Comparison of ENCODE assay signal across 27 mouse cellular contexts in the genomic region with DNA sequence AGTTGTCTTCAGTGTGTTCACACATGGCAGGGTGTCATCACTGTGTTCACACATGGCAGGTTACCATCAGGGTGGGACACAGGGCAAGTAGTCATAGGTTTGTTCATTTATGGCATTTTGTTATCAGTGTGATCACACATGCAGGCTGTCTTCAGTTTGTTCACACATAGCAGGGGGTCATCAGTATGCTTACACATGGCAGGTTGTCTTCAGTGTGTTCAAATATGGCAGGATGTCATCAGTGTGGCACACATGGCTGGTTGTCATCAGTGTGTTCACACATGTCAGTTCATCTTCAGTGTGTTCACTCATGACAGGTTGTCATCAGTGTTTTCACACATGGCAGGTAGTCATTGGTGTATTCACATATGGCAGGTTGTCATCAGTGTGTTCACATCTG.
DNase-seq lines count a peak whose midpoint lies in the region; ATAC-seq and TF ChIP-seq lines count a peak whose summit lies in the region.
"Had no signal": no experiment of that assay in that cellular context is flagged by ENCODE, and none has a peak within 500 bp of the region (broad histone marks: within the 10 kb centered on the region; RNA-seq: fewer than 3 reads in every experiment).

No protein-coding gene starts in this region.

- no peaks in the 10 kb centered on the region for H3K9me3 ChIP-seq in forebrain, embryonic 15.5 days
- no peaks in the 10 kb centered on the region for H3K9me3 ChIP-seq in forebrain, embryonic 13.5 days (replicated peaks)
- H3K9me3 ChIP-seq: G1E; heart, embryonic 12.5 days; heart, embryonic 15.5 days; hindbrain, embryonic 10.5 days had no signal

- TF ChIP-seq CTCF in embryonic fibroblast, embryonic 13.5 days (IDR thresholded peaks at IDR 0.05; ENCODE audit: borderline replicate concordance, insufficient read depth, low read length), result no peak

- no peak overlapping the region for H3K9ac ChIP-seq in forebrain, embryonic 15.5 days (replicated peaks)
- H3K9ac ChIP-seq in forebrain, embryonic 13.5 days, result no peak overlapping the region
- H3K9ac ChIP-seq: heart, embryonic 12.5 days; heart, embryonic 15.5 days; hindbrain, embryonic 14.5 days had no signal

- H3K36me3 ChIP-seq in forebrain, embryonic 15.5 days, result no peaks in the 10 kb centered on the region
- no peaks in the 10 kb centered on the region for H3K36me3 ChIP-seq in forebrain, embryonic 13.5 days (ENCODE audit: poor library complexity, severe bottlenecking)
- H3K36me3 ChIP-seq: G1E; heart, embryonic 12.5 days; heart, embryonic 15.5 days; hindbrain, embryonic 10.5 days had no signal

- no peak overlapping the region for H3K27ac ChIP-seq in forebrain, embryonic 15.5 days (replicated peaks)
- H3K27ac ChIP-seq in forebrain, embryonic 13.5 days, result no peak overlapping the region
- no peak overlapping the region for H3K27ac ChIP-seq in embryonic fibroblast, embryonic 13.5 days (ENCODE audit: insufficient read depth, low read length)
- H3K27ac ChIP-seq: heart, embryonic 15.5 days; hindbrain, embryonic 10.5 days; hindbrain, embryonic 14.5 days; hindbrain, postnatal 0 days had no signal

- ATAC-seq in forebrain, embryonic 15.5 days (replicated peaks), result 0 out of 2 replicates have a peak, but pooled peaks have one; percentile 43
- no peak; the same call in 1 of the 2 replicates for ATAC-seq in forebrain, embryonic 13.5 days
- ATAC-seq: hindbrain, postnatal 0 days; inflammation-experienced regulatory T-cells, adult 6 months; intestine, embryonic 16.5 days had no signal

- peak; percentile 58 for DNase-seq in heart, adult 11 months
- no peak for DNase-seq in heart, adult 18-20 months
- peak; percentile 13 for DNase-seq in MN1 (ENCODE audit: low spot score)
- DNase-seq in cerebellum, adult 18-20 months, result no peak
- DNase-seq: adrenal gland, adult 2 months; adrenal gland, postnatal 14 days; B cell, adult 2 months; cerebellum, adult 11-12 months; cerebellum, adult 9-10 months; cerebellum, postnatal 14 days; gastrocnemius, postnatal 10 days; gastrocnemius, postnatal 36 days; heart, postnatal 10 days; heart, postnatal 36 days; kidney, adult 18-20 months had no signal

- no peaks in the 10 kb centered on the region for H3K4me1 ChIP-seq in forebrain, embryonic 15.5 days
- no peaks in the 10 kb centered on the region for H3K4me1 ChIP-seq in forebrain, embryonic 13.5 days
- no peaks in the 10 kb centered on the region for H3K4me1 ChIP-seq in embryonic fibroblast, embryonic 13.5 days (ENCODE audit: control insufficient read depth, insufficient read depth, low read length)
- H3K4me1 ChIP-seq: heart, embryonic 12.5 days; heart, embryonic 15.5 days; hindbrain, embryonic 10.5 days had no signal

- no peaks in the 10 kb centered on the region for H3K27me3 ChIP-seq in forebrain, embryonic 15.5 days
- H3K27me3 ChIP-seq in forebrain, embryonic 13.5 days, result no peaks in the 10 kb centered on the region
- H3K27me3 ChIP-seq: CH12.LX; heart, embryonic 12.5 days; heart, embryonic 15.5 days had no signal

- no peak overlapping the region for H3K4me3 ChIP-seq in forebrain, embryonic 15.5 days
- no peak overlapping the region for H3K4me3 ChIP-seq in forebrain, embryonic 13.5 days
- no peak overlapping the region for H3K4me3 ChIP-seq in embryonic fibroblast, embryonic 13.5 days (ENCODE audit: insufficient read depth, low read length)
- H3K4me3 ChIP-seq: heart, embryonic 12.5 days; heart, embryonic 15.5 days; hindbrain, embryonic 10.5 days had no signal

- no peak overlapping the region for H3K4me2 ChIP-seq in forebrain, embryonic 15.5 days (replicated peaks)
- no peak overlapping the region for H3K4me2 ChIP-seq in forebrain, embryonic 13.5 days
- H3K4me2 ChIP-seq: heart, embryonic 12.5 days; heart, embryonic 15.5 days; hindbrain, embryonic 14.5 days had no signal

- TF ChIP-seq POLR2A in embryonic fibroblast, embryonic 13.5 days (IDR thresholded peaks at IDR 0.05; ENCODE audit: low read depth, low read length), result 0 out of 2 replicates have a peak, but pooled peaks have one; percentile 5

Comparison
In these comparisons a context has a peak if more than half of its experiments do, and no peak if none do; other contexts are left out.
1. DNase-seq: peak in heart, adult 11 months (single experiment) and MN1 (single experiment); none in heart, adult 18-20 months (0 of 2) and cerebellum, adult 18-20 months (0 of 2).